Mouse (Mus musculus) limb, embryonic 12.5 days (tissue): ENCODE results near the gene Zbtb17. TPM values are rescaled to one million over a fixed set of nuclear protein-coding genes. Genes with fewer than 3 reads are reported as not detected.

Experiments used
- ATAC-seq: fragments of 200-750 bp; cut with Nextera tagmentation; 2 replicates; pipeline ENCODE4 v1.8.0; 2017; ENCODE audit warnings: low read depth, moderate TSS enrichment; ENCODE audit not compliant: insufficient number of reproducible peaks, insufficient read depth, low FRiP score, low TSS enrichment
- H3K27ac ChIP-seq: fragments of 300-500 bp; sonication (generic); 2 replicates; pipeline ENCODE4 v1.5.1; 2016; ENCODE audit warnings: mild to moderate bottlenecking, moderate library complexity
- H3K27me3 ChIP-seq: fragments of 300-500 bp; sonication (generic); 2 replicates; pipeline ENCODE4 v1.6.1; 2016; ENCODE audit warnings: mild to moderate bottlenecking, moderate library complexity
- H3K36me3 ChIP-seq: fragments of 300-500 bp; sonication (generic); 2 replicates; pipeline ENCODE4 v1.6.1; 2016; ENCODE audit warnings: mild to moderate bottlenecking, moderate library complexity
- H3K4me1 ChIP-seq: fragments of 300-500 bp; sonication (generic); replicated peaks from 2 replicates; pipeline ENCODE4 v1.6.1; 2016
- H3K4me2 ChIP-seq: fragments of 300-500 bp; sonication (generic); 2 replicates; pipeline ENCODE4 v1.6.1; 2016; ENCODE audit warnings: mild to moderate bottlenecking, moderate library complexity
- H3K4me3 ChIP-seq: fragments of 300-500 bp; sonication (generic); replicated peaks from 2 replicates; pipeline ENCODE4 v1.5.1; 2016; ENCODE audit warnings: mild to moderate bottlenecking
- H3K9ac ChIP-seq: fragments of 300-500 bp; sonication (generic); replicated peaks from 2 replicates; pipeline ENCODE4 v1.6.1; 2016; ENCODE audit warnings: mild to moderate bottlenecking, moderate library complexity
- H3K9me3 ChIP-seq: fragments of 300-500 bp; sonication (generic); 2 replicates; pipeline ENCODE4 v1.6.1; 2016; ENCODE audit warnings: mild to moderate bottlenecking, moderate library complexity
- WGBS: fragments of 180-500 bp; shearing (Covaris S2); methylation state at CpG from one replicate; pipeline ENCODE4 v1.1.7; 2016; 5-methylcytosine and 5-hydroxymethylcytosine counted together
- polyA plus RNA-seq: library from polyadenylated mRNA; unstranded; fragments of >200 nt; fragmentation: Nextera tagmentation; extraction: Ambion mirVana; gene quantifications from 2 replicates; pipeline ENCODE4 v1.2.1, GENCODE M21; 2016

Gene Zbtb17
- polyA plus RNA-seq, 1 experiment from 2014 or later, result 61.1 TPM

GRCm38 (mm10) chr4:141501058-141501457 lies 56.6 kb downstream of the Zbtb17 start:
- Histone ChIP-seq H3K27ac (no peak overlapping the region), H3K27me3 (no peaks in the 10 kb centered on the region), H3K9me3 (no peaks in the 10 kb centered on the region), H3K4me1 (peaks cover 5% of the 10 kb centered on the region; the same call in 1 of the 2 replicates), H3K36me3 (peaks cover 19% of the 10 kb centered on the region), H3K4me3 (no peak overlapping the region), H3K4me2 (no peak overlapping the region), H3K9ac (no peak overlapping the region)
- no peak for ATAC-seq
- 86% methylated on average over 5 of the region's 5 CpGs for WGBS

- WGBS, result 52% methylated on average over 5 of the region's 5 CpGs
- H3K9me3 ChIP-seq, result no peaks in the 10 kb centered on the region
- no peak for ATAC-seq
- H3K27ac ChIP-seq, result 0 out of 2 replicates have a peak overlapping the region, but pooled peaks have one; percentile 29
- no peak overlapping the region for H3K9ac ChIP-seq
- H3K27me3 ChIP-seq, result no peaks in the 10 kb centered on the region
- peaks cover 15% of the 10 kb centered on the region for H3K4me1 ChIP-seq
- H3K36me3 ChIP-seq, result peaks cover 13% of the 10 kb centered on the region
- no peak overlapping the region for H3K4me2 ChIP-seq
- H3K4me3 ChIP-seq, result no peak overlapping the region
Measured at GRCm38 (mm10) chr4:141502723-141503122, 58.3 kb downstream of the Zbtb17 start.

- Histone ChIP-seq H3K4me3 (no peak overlapping the region), H3K4me2 (no peak overlapping the region)
- 94% methylated on average over 4 of the region's 4 CpGs for WGBS
Measured at GRCm38 (mm10) chr4:141504471-141504870, 60.0 kb downstream of the Zbtb17 start.

GRCm38 (mm10) chr4:141505810-141506209 lies 61.4 kb downstream of the Zbtb17 start:
- H3K27me3 ChIP-seq, result no peaks in the 10 kb centered on the region
- H3K27ac ChIP-seq, result no peak overlapping the region
- peaks cover 5% of the 10 kb centered on the region for H3K36me3 ChIP-seq
- H3K4me1 ChIP-seq, result peaks cover 15% of the 10 kb centered on the region
- H3K4me2 ChIP-seq, result no peak overlapping the region
- WGBS, result 95% methylated on average over 11 of the region's 11 CpGs
- no peak for ATAC-seq
- H3K4me3 ChIP-seq, result no peak overlapping the region
- no peak overlapping the region for H3K9ac ChIP-seq
- no peaks in the 10 kb centered on the region for H3K9me3 ChIP-seq

More at GRCm38 (mm10) chr4:141504471-141504870, 60.0 kb downstream of the Zbtb17 start:
- ATAC-seq, result no peak
- Histone ChIP-seq H3K9me3 (no peaks in the 10 kb centered on the region), H3K27ac (no peak overlapping the region), H3K27me3 (no peaks in the 10 kb centered on the region), H3K4me1 (peaks cover 15% of the 10 kb centered on the region), H3K36me3 (peaks cover 13% of the 10 kb centered on the region), H3K9ac (no peak overlapping the region)

GRCm38 (mm10) chr4:141506352-141506751 lies 61.9 kb downstream of the Zbtb17 start:
- Histone ChIP-seq H3K9me3 (no peaks in the 10 kb centered on the region), H3K4me2 (no peak overlapping the region), H3K4me3 (no peak overlapping the region), H3K27ac (peak overlapping the region; percentile 77), H3K4me1 (peaks cover 14% of the 10 kb centered on the region), H3K36me3 (peaks cover 9% of the 10 kb centered on the region), H3K9ac (no peak overlapping the region), H3K27me3 (no peaks in the 10 kb centered on the region)
- WGBS, result 80% methylated on average over 10 of the region's 10 CpGs
- ATAC-seq, result no peak; the same call in 1 of the 2 replicates

- Histone ChIP-seq H3K27me3 (no peaks in the 10 kb centered on the region), H3K9me3 (no peaks in the 10 kb centered on the region), H3K9ac (0 out of 2 replicates have a peak overlapping the region, but pooled peaks have one; percentile 2), H3K4me3 (no peak overlapping the region), H3K27ac (peak overlapping the region; percentile 77), H3K36me3 (peaks cover 9% of the 10 kb centered on the region), H3K4me1 (peaks cover 11% of the 10 kb centered on the region), H3K4me2 (no peak overlapping the region)
- 84% methylated on average over 10 of the region's 10 CpGs for WGBS
- ATAC-seq, result no peak
Measured at GRCm38 (mm10) chr4:141506893-141507292, 62.4 kb downstream of the Zbtb17 start.

GRCm38 (mm10) chr4:141510457-141510856 lies 66.0 kb downstream of the Zbtb17 start:
- Histone ChIP-seq H3K9me3 (no peaks in the 10 kb centered on the region), H3K9ac (no peak overlapping the region), H3K4me2 (no peak overlapping the region), H3K27ac (no peak overlapping the region), H3K4me1 (peaks cover 11% of the 10 kb centered on the region), H3K36me3 (peaks cover 10% of the 10 kb centered on the region), H3K27me3 (no peaks in the 10 kb centered on the region), H3K4me3 (no peak overlapping the region)
- WGBS, result 85% methylated on average over 13 of the region's 13 CpGs
- no peak for ATAC-seq

GRCm38 (mm10) chr4:141512145-141512544 lies 67.7 kb downstream of the Zbtb17 start:
- H3K4me2 ChIP-seq, result no peak overlapping the region
- no peak overlapping the region for H3K9ac ChIP-seq
- H3K9me3 ChIP-seq, result no peaks in the 10 kb centered on the region
- no peaks in the 10 kb centered on the region for H3K27me3 ChIP-seq
- H3K4me1 ChIP-seq, result no peaks in the 10 kb centered on the region
- no peak overlapping the region for H3K4me3 ChIP-seq
- no peak overlapping the region for H3K27ac ChIP-seq
- 80% methylated on average over 6 of the region's 6 CpGs for WGBS
- H3K36me3 ChIP-seq, result peaks cover 27% of the 10 kb centered on the region
- ATAC-seq, result no peak

- no peak overlapping the region for H3K4me2 ChIP-seq
- H3K9ac ChIP-seq, result no peak overlapping the region
- no peaks in the 10 kb centered on the region for H3K27me3 ChIP-seq
- H3K4me1 ChIP-seq, result no peaks in the 10 kb centered on the region
- no peak overlapping the region for H3K4me3 ChIP-seq
- ATAC-seq, result no peak
- H3K36me3 ChIP-seq, result peaks cover 45% of the 10 kb centered on the region
- H3K9me3 ChIP-seq, result no peaks in the 10 kb centered on the region
- H3K27ac ChIP-seq, result no peak overlapping the region
- 74% methylated on average over 12 of the region's 12 CpGs for WGBS
Measured at GRCm38 (mm10) chr4:141514179-141514641, 69.8 kb downstream of the Zbtb17 start.

Other genes starting within 250 kb of the Zbtb17 start
- gene Rsg1, start 230.7 kb upstream of the Zbtb17 start, polyA plus RNA-seq, result 6.7 and 7.1 TPM in 2 replicates
- gene Arhgef19, start 205.2 kb upstream of the Zbtb17 start, polyA plus RNA-seq, result 9.1 and 10.8 TPM in 2 replicates
- 3.1 and 3.9 TPM in 2 replicates for gene Epha2, start 143.4 kb upstream of the Zbtb17 start, polyA plus RNA-seq
- 0.43 and 0.63 TPM in 2 replicates for gene Fam131c, start 76.4 kb upstream of the Zbtb17 start, polyA plus RNA-seq
- gene Clcnka, start 45.9 kb upstream of the Zbtb17 start, polyA plus RNA-seq, result 0.46 and 0.51 TPM in 2 replicates
- not detected in 2 replicates for gene Clcnkb, start 28.6 kb upstream of the Zbtb17 start, polyA plus RNA-seq
- 0.08 TPM in 1 of 2 replicates, not detected in the other for gene Hspb7, start 23.9 kb upstream of the Zbtb17 start, polyA plus RNA-seq
- gene Srarp, start 8.5 kb upstream of the Zbtb17 start, polyA plus RNA-seq, result not detected in 2 replicates
- gene Spen, start 93.9 kb downstream of the Zbtb17 start, polyA plus RNA-seq, result 14.1 and 16.6 TPM in 2 replicates
- gene Fblim1, start 161.4 kb downstream of the Zbtb17 start, polyA plus RNA-seq, result 65.4 and 78.9 TPM in 2 replicates
- 0.80 and 0.87 TPM in 2 replicates for gene Tmem82, start 174.0 kb downstream of the Zbtb17 start, polyA plus RNA-seq
- gene Slc25a34, start 179.2 kb downstream of the Zbtb17 start, polyA plus RNA-seq, result not detected in 2 replicates
- 7.4 and 8.3 TPM in 2 replicates for gene Plekhm2, start 220.2 kb downstream of the Zbtb17 start, polyA plus RNA-seq
- 1.8 TPM in 1 of 2 replicates, not detected in the other for gene Rsc1a1, start 240.9 kb downstream of the Zbtb17 start, polyA plus RNA-seq